Mouse (Mus musculus): Measurements from ENCODE around the gene Kcnj4. TPM values are rescaled to one million over a fixed set of nuclear protein-coding genes. Genes with fewer than 3 reads are reported as not detected.

Kcnj4 gene
- polyA plus RNA-seq, 1 experiment from 2014 or later, result not detected

DNA sequence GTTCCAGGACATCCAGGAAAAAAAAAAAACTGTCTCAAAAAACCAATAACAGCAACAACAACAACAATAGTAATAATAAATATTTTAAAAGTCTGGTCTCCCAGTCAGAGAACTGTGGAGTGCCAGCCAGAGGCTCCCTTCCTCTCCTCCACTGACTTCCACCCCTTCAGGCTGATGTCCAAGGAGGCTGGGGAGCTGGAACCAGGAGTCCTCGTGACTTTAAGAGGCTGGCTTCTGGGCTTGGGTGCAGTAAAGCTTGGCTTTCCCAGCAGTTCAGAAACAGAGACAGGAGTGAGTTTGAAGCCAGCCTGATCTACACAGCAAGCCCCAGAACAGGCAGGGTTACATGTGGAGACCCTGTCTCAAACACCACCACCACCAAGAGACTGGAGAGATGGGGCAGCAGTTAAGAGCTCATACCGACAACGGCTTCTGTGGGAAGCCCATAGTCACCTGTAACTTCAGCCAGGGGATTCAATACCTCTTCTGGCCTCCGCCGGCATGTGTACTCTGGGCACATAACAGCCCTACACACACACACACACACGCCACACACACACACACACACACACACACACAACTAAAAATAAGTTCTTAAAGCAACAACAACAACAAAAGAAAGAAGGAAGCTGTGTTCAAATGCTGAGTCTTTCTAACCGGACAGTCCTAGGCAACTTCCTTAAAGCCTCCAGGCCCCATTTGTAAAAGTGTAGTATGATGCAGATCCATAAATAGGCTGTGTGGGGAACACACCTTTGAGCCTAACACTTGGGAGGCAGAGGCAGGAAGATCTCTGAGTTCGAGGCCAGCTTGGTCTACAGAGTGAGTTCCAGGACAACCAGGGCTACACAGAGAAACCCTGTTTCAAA, 59.0 kb downstream of the Kcnj4 start:
- H3K4me1 ChIP-seq, result peaks cover 5% of the 10 kb centered on the region; the same call in 1 of the 2 replicates
- 68% methylated on average over 8 of the region's 8 CpGs for WGBS
- no peaks in the 10 kb centered on the region for H3K36me3 ChIP-seq
- H3K9me3 ChIP-seq, result no peaks in the 10 kb centered on the region
- no peak overlapping the region for H3K4me2 ChIP-seq
- H3K4me3 ChIP-seq (replicated peaks), result no peak overlapping the region
- no peak overlapping the region for H3K9ac ChIP-seq
- no peak overlapping the region for H3K27ac ChIP-seq
- ATAC-seq (ENCODE audit: insufficient read depth, low FRiP score, low read depth), result no peak
- H3K27me3 ChIP-seq (replicated peaks), result no peaks in the 10 kb centered on the region

DNA sequence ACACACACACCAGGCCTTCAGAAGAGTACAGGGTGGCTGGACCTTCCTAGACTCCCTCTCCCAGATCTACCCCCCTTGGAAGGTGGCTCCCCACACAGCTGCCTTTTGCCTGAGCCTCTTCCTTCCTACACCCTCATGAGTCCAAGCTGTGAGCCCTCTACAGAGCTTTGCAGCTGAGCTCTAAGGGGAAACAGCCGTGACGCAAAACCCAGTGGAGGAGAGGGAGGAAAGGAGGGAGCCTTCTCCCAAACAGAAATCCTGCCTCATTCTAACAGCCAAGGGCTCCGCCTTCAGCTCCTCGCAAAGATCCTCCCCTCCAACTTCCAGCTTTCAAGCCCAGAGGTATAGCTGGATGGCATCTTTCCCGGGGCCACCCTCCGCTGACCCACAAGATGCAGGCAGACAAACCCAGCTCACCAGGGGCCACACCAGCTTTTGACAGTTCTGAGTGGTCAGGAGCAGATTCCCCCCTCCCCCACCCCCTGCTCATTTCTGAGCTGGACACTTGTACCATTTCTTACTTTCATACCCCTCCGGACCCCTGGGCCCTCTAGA, 61.1 kb downstream of the Kcnj4 start:
- no peak overlapping the region for H3K27ac ChIP-seq
- 55% methylated on average over 7 of the region's 7 CpGs for WGBS
- H3K36me3 ChIP-seq, result no peaks in the 10 kb centered on the region
- no peak overlapping the region for H3K4me3 ChIP-seq (replicated peaks)
- no peak for ATAC-seq (ENCODE audit: insufficient read depth, low FRiP score, low read depth)
- no peak overlapping the region for H3K4me2 ChIP-seq
- no peaks in the 10 kb centered on the region for H3K9me3 ChIP-seq
- H3K27me3 ChIP-seq (replicated peaks), result no peaks in the 10 kb centered on the region
- no peak overlapping the region for H3K9ac ChIP-seq
- H3K4me1 ChIP-seq, result peaks cover 24% of the 10 kb centered on the region

DNA sequence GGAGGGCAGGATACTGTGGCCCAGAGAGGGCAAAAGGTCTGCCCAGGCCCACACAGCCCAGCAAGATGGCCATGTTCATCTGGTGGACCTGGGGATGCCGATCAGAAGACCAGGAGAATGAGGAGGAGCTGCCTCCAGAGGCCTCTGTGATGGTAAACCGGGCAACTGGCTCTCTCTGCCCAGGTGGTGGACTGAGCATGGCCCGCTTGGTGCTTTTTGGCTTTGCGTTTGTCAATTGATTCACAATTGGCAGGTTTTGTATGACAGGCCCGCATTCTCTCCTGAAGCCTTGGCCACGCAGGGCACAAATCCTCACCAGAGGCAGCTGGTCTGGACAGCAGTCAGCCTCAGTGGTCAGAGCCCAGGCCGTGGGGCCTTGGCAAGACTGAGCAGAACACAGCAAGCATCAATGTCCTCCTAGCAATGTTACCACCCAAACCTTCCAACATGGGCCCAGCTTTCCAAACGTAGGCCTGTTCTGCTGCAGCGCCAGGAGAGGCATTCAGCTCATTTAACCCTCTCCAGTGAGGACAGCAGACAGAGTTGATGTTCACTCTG, 62.0 kb downstream of the Kcnj4 start:
- H3K4me3 ChIP-seq (replicated peaks), result no peak overlapping the region
- no peaks in the 10 kb centered on the region for H3K27me3 ChIP-seq (replicated peaks)
- no peak overlapping the region for H3K27ac ChIP-seq
- H3K36me3 ChIP-seq, result no peaks in the 10 kb centered on the region
- no peak overlapping the region; the same call in 1 of the 2 replicates for H3K4me2 ChIP-seq
- 82% methylated on average over 9 of the region's 9 CpGs for WGBS
- H3K4me1 ChIP-seq, result peaks cover 32% of the 10 kb centered on the region
- no peak for ATAC-seq (ENCODE audit: insufficient read depth, low FRiP score, low read depth)
- no peak overlapping the region for H3K9ac ChIP-seq
- no peaks in the 10 kb centered on the region for H3K9me3 ChIP-seq

- H3K9me3 ChIP-seq, result no peaks in the 10 kb centered on the region
- H3K36me3 ChIP-seq, result no peaks in the 10 kb centered on the region
- H3K27me3 ChIP-seq (replicated peaks), result no peaks in the 10 kb centered on the region
- 0 out of 2 replicates have a peak, but pooled peaks have one; percentile 7 for ATAC-seq (ENCODE audit: insufficient read depth, low FRiP score, low read depth)
- H3K9ac ChIP-seq, result peak overlapping the region; percentile 96; the same call in 1 of the 2 replicates
- H3K4me2 ChIP-seq, result peak overlapping the region; percentile 65
- 7% methylated on average over 6 of the region's 6 CpGs for WGBS
- peak overlapping the region; percentile 87 for H3K4me3 ChIP-seq (replicated peaks)
- H3K4me1 ChIP-seq, result peaks cover 32% of the 10 kb centered on the region
- peak overlapping the region; percentile 94 for H3K27ac ChIP-seq
Measured at GRCm38 (mm10) chr15:79442257-79442611, 62.8 kb downstream of the Kcnj4 start.

DNA sequence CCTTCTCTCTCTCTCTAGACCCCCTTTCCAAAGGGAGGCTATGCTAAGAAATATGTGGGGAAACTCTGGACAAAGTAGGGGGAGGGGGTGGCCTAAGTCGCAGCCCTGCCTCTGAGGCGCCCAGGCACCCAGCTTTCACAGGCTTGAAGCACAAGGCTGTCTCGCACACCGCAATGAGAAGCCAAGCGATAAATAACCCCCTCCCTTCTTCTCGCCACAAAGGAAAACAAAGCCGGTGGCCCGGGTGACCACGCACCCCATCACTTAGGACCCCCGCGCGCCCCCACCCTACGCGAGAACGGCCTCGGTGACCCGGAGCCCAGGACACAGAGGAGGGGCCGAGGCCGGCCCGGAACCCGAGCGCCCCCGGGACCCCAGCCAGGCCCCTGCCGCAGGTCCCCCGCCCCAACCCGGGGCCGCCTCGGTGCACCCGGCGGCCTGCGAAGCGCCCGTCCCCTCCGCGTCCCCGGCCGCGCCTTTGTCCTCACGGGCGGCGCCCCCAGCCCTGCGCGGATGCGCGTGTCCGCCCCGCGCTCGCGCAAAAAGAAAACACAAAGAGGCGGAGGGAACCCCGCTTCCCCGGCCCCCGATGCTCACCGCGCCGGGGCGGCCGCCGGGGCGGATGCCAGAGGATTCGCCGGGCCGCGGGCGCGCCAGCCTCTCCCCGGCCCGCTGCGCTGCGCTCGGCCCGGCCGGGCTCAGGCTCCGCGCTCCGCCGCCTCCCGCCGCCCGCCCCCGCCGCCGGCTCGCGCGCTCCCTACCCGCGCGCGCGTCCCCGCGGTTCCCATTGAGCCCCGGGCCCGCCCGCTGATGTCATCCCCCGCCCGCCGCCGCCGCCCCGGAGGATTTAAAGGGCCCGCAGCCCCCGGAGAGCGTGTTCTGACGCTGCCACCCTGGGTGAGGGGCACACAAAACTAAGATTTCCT, 63.4 kb downstream of the Kcnj4 start:
- Histone ChIP-seq H3K4me3 (replicated peaks) (peak overlapping the region; percentile 87), H3K36me3 (no peaks in the 10 kb centered on the region), H3K9ac (peak overlapping the region; percentile 96), H3K27me3 (replicated peaks) (no peaks in the 10 kb centered on the region), H3K9me3 (no peaks in the 10 kb centered on the region), H3K4me2 (peak overlapping the region; percentile 65), H3K4me1 (peaks cover 37% of the 10 kb centered on the region), H3K27ac (peak overlapping the region; percentile 94)
- peak; percentile 52; the same call in 1 of the 2 replicates for ATAC-seq (ENCODE audit: insufficient read depth, low FRiP score, low read depth)
- WGBS, result under 1% methylated on average over 69 of the region's 107 CpGs

GRCm38 (mm10) chr15:79440651-79441330, 64.2 kb downstream of the Kcnj4 start:
- no peak for ATAC-seq (ENCODE audit: insufficient read depth, low FRiP score, low read depth)
- Histone ChIP-seq H3K27ac (peak overlapping the region; percentile 94), H3K27me3 (replicated peaks) (no peaks in the 10 kb centered on the region), H3K4me1 (peaks cover 45% of the 10 kb centered on the region), H3K4me3 (replicated peaks) (peak overlapping the region; percentile 87), H3K36me3 (0 out of 2 replicates have a peak, but pooled peaks cover under 1% of the 10 kb centered on the region), H3K4me2 (peak overlapping the region; percentile 65), H3K9ac (peak overlapping the region; percentile 96), H3K9me3 (no peaks in the 10 kb centered on the region)
- WGBS, result 12% methylated on average over 11 of the region's 11 CpGs

DNA sequence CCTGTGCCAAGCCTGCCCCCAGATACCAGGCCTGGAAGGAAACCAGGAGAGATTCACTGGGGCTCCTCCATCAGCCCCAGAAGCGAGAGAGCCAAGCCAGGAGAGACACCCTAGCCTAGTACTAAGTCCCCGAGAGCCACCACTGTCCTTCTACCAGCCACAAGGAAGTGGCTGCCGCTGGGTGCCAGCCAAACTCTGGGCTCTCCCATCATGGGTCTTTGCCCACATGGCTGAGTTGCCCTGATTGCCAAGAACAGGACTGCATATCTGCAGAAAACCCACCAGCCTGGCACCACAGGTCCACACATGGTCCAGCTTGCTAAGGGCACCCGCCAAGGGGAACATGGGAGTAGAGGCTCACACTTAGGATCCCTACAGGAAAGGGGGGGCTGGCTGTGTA, 64.8 kb downstream of the Kcnj4 start:
- Histone ChIP-seq H3K4me2 (peak overlapping the region; percentile 65), H3K27me3 (replicated peaks) (no peaks in the 10 kb centered on the region), H3K4me1 (peaks cover 50% of the 10 kb centered on the region), H3K9ac (no peak overlapping the region), H3K9me3 (no peaks in the 10 kb centered on the region), H3K27ac (no peak overlapping the region), H3K4me3 (replicated peaks) (peak overlapping the region; percentile 87), H3K36me3 (peaks cover 6% of the 10 kb centered on the region; the same call in 1 of the 2 replicates)
- ATAC-seq (ENCODE audit: insufficient read depth, low FRiP score, low read depth), result no peak
- 67% methylated on average over 4 of the region's 4 CpGs for WGBS

DNA sequence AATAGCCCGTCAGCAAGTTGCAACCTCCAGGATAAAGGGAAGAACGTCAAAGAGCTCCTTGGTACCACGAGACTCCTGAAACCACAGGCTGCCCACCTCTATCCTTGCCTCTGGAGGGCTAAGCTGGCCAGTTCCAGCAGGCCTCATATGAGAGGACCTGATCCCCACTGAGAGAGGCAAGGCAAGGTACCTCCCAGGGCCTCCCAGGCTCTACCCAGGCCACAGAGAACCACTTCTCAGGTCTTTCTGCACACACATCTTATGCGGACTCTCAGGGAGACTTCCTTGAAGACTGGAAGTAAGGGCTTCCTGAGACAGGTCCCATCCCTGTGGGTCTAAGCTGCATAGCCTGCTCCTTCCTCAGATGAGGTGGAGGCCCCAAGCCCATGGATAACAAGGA, 65.7 kb downstream of the Kcnj4 start:
- Histone ChIP-seq H3K4me2 (0 out of 2 replicates have a peak overlapping the region, but pooled peaks have one; percentile 65), H3K9ac (no peak overlapping the region), H3K27ac (no peak overlapping the region), H3K36me3 (peaks cover 10% of the 10 kb centered on the region; the same call in 1 of the 2 replicates), H3K27me3 (replicated peaks) (no peaks in the 10 kb centered on the region), H3K9me3 (no peaks in the 10 kb centered on the region), H3K4me1 (peaks cover 53% of the 10 kb centered on the region), H3K4me3 (replicated peaks) (no peak overlapping the region; the same call in 1 of the 2 replicates)
- WGBS, result 69% methylated on average over 4 of the region's 4 CpGs
- ATAC-seq (ENCODE audit: insufficient read depth, low FRiP score, low read depth), result no peak

GRCm38 (mm10) chr15:79438816-79439215, 66.2 kb downstream of the Kcnj4 start:
- Histone ChIP-seq H3K27me3 (replicated peaks) (no peaks in the 10 kb centered on the region), H3K27ac (no peak overlapping the region), H3K4me2 (0 out of 2 replicates have a peak overlapping the region, but pooled peaks have one; percentile 4), H3K9me3 (no peaks in the 10 kb centered on the region), H3K36me3 (peaks cover 12% of the 10 kb centered on the region; the same call in 1 of the 2 replicates), H3K4me3 (replicated peaks) (no peak overlapping the region), H3K9ac (no peak overlapping the region), H3K4me1 (peaks cover 53% of the 10 kb centered on the region)
- ATAC-seq (ENCODE audit: insufficient read depth, low FRiP score, low read depth), result no peak
- WGBS, result 59% methylated on average over 8 of the region's 8 CpGs

- H3K4me2 ChIP-seq, result 0 out of 2 replicates have a peak overlapping the region, but pooled peaks have one; percentile 4
- H3K27me3 ChIP-seq (replicated peaks), result no peaks in the 10 kb centered on the region
- no peak overlapping the region for H3K27ac ChIP-seq
- no peak overlapping the region for H3K4me3 ChIP-seq (replicated peaks)
- peaks cover 12% of the 10 kb centered on the region; the same call in 1 of the 2 replicates for H3K36me3 ChIP-seq
- peaks cover 53% of the 10 kb centered on the region for H3K4me1 ChIP-seq
- 71% methylated on average over 6 of the region's 6 CpGs for WGBS
- H3K9me3 ChIP-seq, result no peaks in the 10 kb centered on the region
- no peak for ATAC-seq (ENCODE audit: insufficient read depth, low FRiP score, low read depth)
- no peak overlapping the region for H3K9ac ChIP-seq
Measured at GRCm38 (mm10) chr15:79438209-79438810, 66.7 kb downstream of the Kcnj4 start.
